Mouse (Mus musculus): ENCODE measurements around the gene Pnldc1. TPM values are rescaled to one million over a fixed set of nuclear protein-coding genes. Genes with fewer than 3 reads are reported as not detected.

The Pnldc1 gene
- total RNA-seq, 2 experiments from 2014 or later = 1.8 to 5.8 TPM

GRCm38 (mm10) chr17:12868043-12868442 is 42.0 kb downstream of the Pnldc1 start, which contains the start of gene Mas1:
TSS of gene Mas1 (minus strand) at chr17:12868143.
- intact Hi-C loops (cut with DNase I) = loop anchor here (5.0 to 10.0 kb wide), 2 partner anchors 71 to 453 kb away; no protein-coding TSS in a partner anchor

GRCm38 (mm10) chr17:12866853-12867252 is 43.2 kb downstream of the Pnldc1 start:
- peak; percentile 52 to 64 for DNase-seq (ENCODE audit: low spot score in 2 of 2)
- intact Hi-C loops (cut with DNase I) = loop anchor here (5.0 to 10.0 kb wide), 2 partner anchors 70 to 452 kb away; no protein-coding TSS in a partner anchor

More at GRCm38 (mm10) chr17:12868043-12868442, 42.0 kb downstream of the Pnldc1 start, which contains the start of gene Mas1:
- DNase-seq (ENCODE audit: low spot score in 2 of 2) = no peak

GRCm38 (mm10) chr17:12865407-12865806 is 44.6 kb downstream of the Pnldc1 start:
- no peak for DNase-seq (ENCODE audit: low spot score in 2 of 2)
- intact Hi-C loops (cut with DNase I) = loop anchor here (5.0 to 10.0 kb wide), 2 partner anchors 68 to 451 kb away; no protein-coding TSS in a partner anchor

- intact Hi-C loops (cut with DNase I) = loop anchor here (10.0 kb wide), 1 partner anchor 449 kb away; no protein-coding TSS in a partner anchor
- no peak for DNase-seq (ENCODE audit: low spot score in 2 of 2)
These were observed 45.9 kb downstream of the Pnldc1 start for GRCm38 (mm10) chr17:12864111-12864510.

GRCm38 (mm10) chr17:12859006-12859520 is 51.0 kb downstream of the Pnldc1 start:
- intact Hi-C loops (cut with DNase I) = no loop called here
- no peak for DNase-seq (ENCODE audit: low spot score in 2 of 2)

- intact Hi-C loops (cut with DNase I) = no loop called here
These were observed 52.0 kb downstream of the Pnldc1 start for GRCm38 (mm10) chr17:12858072-12858471.

GRCm38 (mm10) chr17:12857395-12857794 is 52.6 kb downstream of the Pnldc1 start:
- no peak for DNase-seq (ENCODE audit: low spot score in 2 of 2)
- intact Hi-C loops (cut with DNase I) = no loop called here

More at GRCm38 (mm10) chr17:12858072-12858471, 52.0 kb downstream of the Pnldc1 start:
- DNase-seq (ENCODE audit: low spot score in 2 of 2) = no peak

GRCm38 (mm10) chr17:12854386-12854785 is 55.6 kb downstream of the Pnldc1 start:
- intact Hi-C loops (cut with DNase I) = no loop called here
- no peak for DNase-seq (ENCODE audit: low spot score in 2 of 2)

GRCm38 (mm10) chr17:12853821-12854220 is 56.2 kb downstream of the Pnldc1 start:
- peak in 1 of 2 experiments; percentile 36 for DNase-seq (ENCODE audit: low spot score in 2 of 2)
- intact Hi-C loops (cut with DNase I) = no loop called here

GRCm38 (mm10) chr17:12851689-12852088 is 58.3 kb downstream of the Pnldc1 start:
- peak; percentile 52 to 57 for DNase-seq (ENCODE audit: low spot score in 2 of 2)
- intact Hi-C loops (cut with DNase I) = no loop called here

GRCm38 (mm10) chr17:12849778-12850382 is 60.1 kb downstream of the Pnldc1 start:
- peak; percentile 56 to 64 for DNase-seq (ENCODE audit: low spot score in 2 of 2)

GRCm38 (mm10) chr17:12847736-12848135 is 62.3 kb downstream of the Pnldc1 start:
- intact Hi-C loops (cut with DNase I) = no loop called here
- no peak for DNase-seq (ENCODE audit: low spot score in 2 of 2)

More at GRCm38 (mm10) chr17:12849778-12850382, 60.1 kb downstream of the Pnldc1 start:
- intact Hi-C loops (cut with DNase I) = no loop called here

- peak in 1 of 2 experiments; percentile 58 for DNase-seq (ENCODE audit: low spot score in 2 of 2)
- intact Hi-C loops (cut with DNase I) = no loop called here
These were observed 63.6 kb downstream of the Pnldc1 start for GRCm38 (mm10) chr17:12846474-12846873.

GRCm38 (mm10) chr17:12845862-12846261 is 64.2 kb downstream of the Pnldc1 start:
- intact Hi-C loops (cut with DNase I) = no loop called here
- DNase-seq (ENCODE audit: low spot score in 2 of 2) = no peak

- peak; percentile 46 to 61 for DNase-seq (ENCODE audit: low spot score in 2 of 2)
- intact Hi-C loops (cut with DNase I) = no loop called here
These were observed 65.5 kb downstream of the Pnldc1 start for GRCm38 (mm10) chr17:12844540-12844939.

- intact Hi-C loops (cut with DNase I) = no loop called here
- DNase-seq (ENCODE audit: low spot score in 2 of 2) = no peak
These were observed 66.2 kb downstream of the Pnldc1 start for GRCm38 (mm10) chr17:12843826-12844225.

GRCm38 (mm10) chr17:12839475-12840267 is 70.4 kb downstream of the Pnldc1 start:
- intact Hi-C loops (cut with DNase I) = no loop called here
- peak; percentile 37 to 74 for DNase-seq (ENCODE audit: low spot score in 2 of 2)

Data from left cerebral cortex, postnatal 14 days (tissue).